Mouse (Mus musculus): ENCODE measurements around the gene Myh6. TPM values are rescaled to one million over a fixed set of nuclear protein-coding genes. Genes with fewer than 3 reads are reported as not detected.

The Myh6 gene
- not detected in 2 replicates for polyA plus RNA-seq (2012; ENCODE audit: insufficient read depth, low replicate concordance)

- Histone ChIP-seq H3K4me1 (no peaks in the 10 kb centered on the region), H3K27me3 (replicated peaks) (peaks cover 84% of the 10 kb centered on the region), H3K4me3 (replicated peaks) (no peak within 1 kb of the TSS), H3K9me3 (peaks cover 6% of the 10 kb centered on the region; the same call in 1 of the 2 replicates), H3K36me3 (replicated peaks; ENCODE audit: low read length) (no peaks in the 10 kb centered on the region)
- TF ChIP-seq FLI1 (IDR thresholded peaks at IDR 0.05; ENCODE audit: low read length) (no peak), GATA1 (IDR thresholded peaks at IDR 0.05; ENCODE audit: borderline replicate concordance, low read length) (no peak)
Measured at GRCm38 (mm10) chr14:54966320-54966977, at the start of gene Myh6. Myh6 (minus strand) TSS chr14:54966927.

- Histone ChIP-seq H3K9me3 (0 out of 2 replicates have a peak, but pooled peaks cover 2% of the 10 kb centered on the region), H3K27me3 (replicated peaks) (no peaks in the 10 kb centered on the region), H3K4me1 (peaks cover 22% of the 10 kb centered on the region), H3K36me3 (replicated peaks; ENCODE audit: low read length) (peaks cover 35% of the 10 kb centered on the region), H3K4me3 (replicated peaks) (peak overlapping the region; percentile 100)
- no peak for TF ChIP-seq GATA1 (IDR thresholded peaks at IDR 0.05; ENCODE audit: borderline replicate concordance, low read length)
- no peak for TF ChIP-seq FLI1 (IDR thresholded peaks at IDR 0.05; ENCODE audit: low read length)
Measured at GRCm38 (mm10) chr14:55015767-55016111, 49.0 kb upstream of the Myh6 start.

- 0 out of 2 replicates have a peak, but pooled peaks cover 2% of the 10 kb centered on the region for H3K9me3 ChIP-seq
- H3K36me3 ChIP-seq (replicated peaks; ENCODE audit: low read length): peaks cover 30% of the 10 kb centered on the region
- TF ChIP-seq GATA1 (IDR thresholded peaks at IDR 0.05; ENCODE audit: borderline replicate concordance, low read length): no peak
- TF ChIP-seq FLI1 (IDR thresholded peaks at IDR 0.05; ENCODE audit: low read length): no peak
- peaks cover 22% of the 10 kb centered on the region for H3K4me1 ChIP-seq
- H3K4me3 ChIP-seq (replicated peaks): peak within 1 kb of the TSS; percentile 100
- no peaks in the 10 kb centered on the region for H3K27me3 ChIP-seq (replicated peaks)
Measured at GRCm38 (mm10) chr14:55014991-55015766, 48.5 kb upstream of the Myh6 start, which contains the start of gene Ngdn. Ngdn (plus strand) TSS chr14:55015454.

- Histone ChIP-seq H3K4me1 (peaks cover 22% of the 10 kb centered on the region), H3K4me3 (replicated peaks) (peak overlapping the region; percentile 100), H3K9me3 (0 out of 2 replicates have a peak, but pooled peaks cover 2% of the 10 kb centered on the region), H3K27me3 (replicated peaks) (peaks cover 2% of the 10 kb centered on the region), H3K36me3 (replicated peaks; ENCODE audit: low read length) (peaks cover 24% of the 10 kb centered on the region)
- no peak for TF ChIP-seq GATA1 (IDR thresholded peaks at IDR 0.05; ENCODE audit: borderline replicate concordance, low read length)
- TF ChIP-seq FLI1 (IDR thresholded peaks at IDR 0.05; ENCODE audit: low read length): no peak
Measured at GRCm38 (mm10) chr14:55014591-55014990, 47.9 kb upstream of the Myh6 start.

GRCm38 (mm10) chr14:55011116-55011515 is 44.4 kb upstream of the Myh6 start:
- Histone ChIP-seq H3K27me3 (replicated peaks) (peaks cover 15% of the 10 kb centered on the region), H3K4me3 (replicated peaks) (no peak overlapping the region), H3K4me1 (peaks cover 7% of the 10 kb centered on the region), H3K9me3 (0 out of 2 replicates have a peak, but pooled peaks cover 2% of the 10 kb centered on the region), H3K36me3 (replicated peaks; ENCODE audit: low read length) (no peaks in the 10 kb centered on the region)
- no peak for TF ChIP-seq GATA1 (IDR thresholded peaks at IDR 0.05; ENCODE audit: borderline replicate concordance, low read length)
- TF ChIP-seq FLI1 (IDR thresholded peaks at IDR 0.05; ENCODE audit: low read length): no peak

- TF ChIP-seq FLI1 (IDR thresholded peaks at IDR 0.05; ENCODE audit: low read length): no peak
- no peak for TF ChIP-seq GATA1 (IDR thresholded peaks at IDR 0.05; ENCODE audit: borderline replicate concordance, low read length)
- 0 out of 2 replicates have a peak, but pooled peaks cover 2% of the 10 kb centered on the region for H3K9me3 ChIP-seq
- H3K4me3 ChIP-seq (replicated peaks): no peak overlapping the region
- no peaks in the 10 kb centered on the region for H3K36me3 ChIP-seq (replicated peaks; ENCODE audit: low read length)
- peaks cover 29% of the 10 kb centered on the region for H3K27me3 ChIP-seq (replicated peaks)
- peaks cover 12% of the 10 kb centered on the region for H3K4me1 ChIP-seq
Measured at GRCm38 (mm10) chr14:55008417-55008816, 41.7 kb upstream of the Myh6 start.

GRCm38 (mm10) chr14:55007120-55007908 is 40.6 kb upstream of the Myh6 start:
- Histone ChIP-seq H3K36me3 (replicated peaks; ENCODE audit: low read length) (no peaks in the 10 kb centered on the region), H3K4me1 (peaks cover 18% of the 10 kb centered on the region), H3K4me3 (replicated peaks) (no peak overlapping the region), H3K9me3 (0 out of 2 replicates have a peak, but pooled peaks cover 2% of the 10 kb centered on the region), H3K27me3 (replicated peaks) (peaks cover 35% of the 10 kb centered on the region)
- TF ChIP-seq GATA1 (IDR thresholded peaks at IDR 0.05; ENCODE audit: borderline replicate concordance, low read length) (no peak), FLI1 (IDR thresholded peaks at IDR 0.05; ENCODE audit: low read length) (no peak)

GRCm38 (mm10) chr14:55006541-55006940 is 39.8 kb upstream of the Myh6 start:
- no peak for TF ChIP-seq FLI1 (IDR thresholded peaks at IDR 0.05; ENCODE audit: low read length)
- no peak for TF ChIP-seq GATA1 (IDR thresholded peaks at IDR 0.05; ENCODE audit: borderline replicate concordance, low read length)
- peaks cover 37% of the 10 kb centered on the region for H3K27me3 ChIP-seq (replicated peaks)
- peaks cover 23% of the 10 kb centered on the region for H3K4me1 ChIP-seq
- no peak overlapping the region for H3K4me3 ChIP-seq (replicated peaks)
- no peaks in the 10 kb centered on the region for H3K36me3 ChIP-seq (replicated peaks; ENCODE audit: low read length)
- 0 out of 2 replicates have a peak, but pooled peaks cover 2% of the 10 kb centered on the region for H3K9me3 ChIP-seq

- H3K36me3 ChIP-seq (replicated peaks; ENCODE audit: low read length): no peaks in the 10 kb centered on the region
- peaks cover 43% of the 10 kb centered on the region for H3K27me3 ChIP-seq (replicated peaks)
- TF ChIP-seq FLI1 (IDR thresholded peaks at IDR 0.05; ENCODE audit: low read length): no peak
- no peak for TF ChIP-seq GATA1 (IDR thresholded peaks at IDR 0.05; ENCODE audit: borderline replicate concordance, low read length)
- no peak overlapping the region for H3K4me3 ChIP-seq (replicated peaks)
- H3K9me3 ChIP-seq: peaks cover 5% of the 10 kb centered on the region
- H3K4me1 ChIP-seq: peaks cover 23% of the 10 kb centered on the region
Measured at GRCm38 (mm10) chr14:55005967-55006366, 39.2 kb upstream of the Myh6 start.

All from megakaryocyte, embryonic 14.5 days (primary cell).